Mouse (Mus musculus) kidney, embryonic 14.5 days (tissue): ENCODE results near the gene Bpifb2. TPM values are rescaled to one million over a fixed set of nuclear protein-coding genes. Genes with fewer than 3 reads are reported as not detected.
"Not testable (repeated sequence)": the region's sequence is repeated elsewhere in the genome, so short reads cannot be mapped to it uniquely, and the experiment has no call there.

Source experiments
- ATAC-seq: fragments of 200-750 bp; cut with Nextera tagmentation; 2 replicates; pipeline ENCODE4 v1.8.0; 2017; ENCODE audit warnings: moderate number of reproducible peaks, mild to moderate bottlenecking, moderate TSS enrichment, moderate library complexity; ENCODE audit not compliant: low FRiP score, low TSS enrichment
- H3K27ac ChIP-seq: fragments of 300-500 bp; sonication (generic); 2 replicates; pipeline ENCODE4 v1.5.1; 2014; ENCODE audit warnings: low read depth, mild to moderate bottlenecking, low read length, moderate library complexity, mixed read lengths
- H3K27me3 ChIP-seq: fragments of 300-500 bp; sonication (generic); 2 replicates; pipeline ENCODE4 v1.6.1; 2014; ENCODE audit warnings: mild to moderate bottlenecking, low read length; ENCODE audit not compliant: control insufficient read depth, insufficient read depth
- H3K36me3 ChIP-seq: fragments of 300-500 bp; sonication (generic); 2 replicates; pipeline ENCODE4 v1.6.1; 2014; ENCODE audit warnings: low read length, mixed read lengths; ENCODE audit not compliant: control insufficient read depth, insufficient read depth
- H3K4me1 ChIP-seq: fragments of 300-500 bp; sonication (generic); 2 replicates; pipeline ENCODE4 v1.6.1; 2014; ENCODE audit warnings: low read length, mixed read lengths; ENCODE audit not compliant: control insufficient read depth, insufficient read depth
- H3K4me2 ChIP-seq: fragments of 300-500 bp; sonication (generic); replicated peaks from 2 replicates; pipeline ENCODE4 v1.6.1; 2014; ENCODE audit warnings: low read depth, mild to moderate bottlenecking, low read length
- H3K4me3 ChIP-seq: fragments of 300-500 bp; sonication (generic); 2 replicates; pipeline ENCODE4 v1.5.1; 2014; ENCODE audit warnings: mild to moderate bottlenecking, low read length
- H3K9ac ChIP-seq: fragments of 300-500 bp; sonication (generic); 2 replicates; pipeline ENCODE4 v1.6.1; 2014; ENCODE audit warnings: low read depth, mild to moderate bottlenecking, low read length, moderate library complexity
- H3K9me3 ChIP-seq: fragments of 300-500 bp; sonication (generic); 2 replicates; pipeline ENCODE4 v1.6.1; 2016; ENCODE audit warnings: low read length; ENCODE audit not compliant: control insufficient read depth
- WGBS: fragments of 180-500 bp; shearing (Covaris S2); extraction: QIAGEN DNeasy Blood & Tissue Kit; methylation state at CpG from one replicate; pipeline ENCODE4 v1.1.7; 2014; 5-methylcytosine and 5-hydroxymethylcytosine counted together
- polyA plus RNA-seq: library from polyadenylated mRNA; unstranded; fragments of >200 nt; fragmentation: Nextera tagmentation; extraction: Ambion mirVana; gene quantifications from 2 replicates; pipeline ENCODE4 v1.2.1, GENCODE M21; 2014

Bpifb2 gene
- polyA plus RNA-seq: not detected in 2 replicates

- H3K9ac ChIP-seq: no peak within 1 kb of the TSS
- H3K4me2 ChIP-seq: no peak within 1 kb of the TSS
- no peak for ATAC-seq
- H3K9me3 ChIP-seq: no peaks in the 10 kb centered on the region
- no peaks in the 10 kb centered on the region for H3K36me3 ChIP-seq
- no peaks in the 10 kb centered on the region for H3K4me1 ChIP-seq
- WGBS: 71% methylated on average over 9 of the region's 9 CpGs
- no peak within 1 kb of the TSS for H3K4me3 ChIP-seq
- H3K27ac ChIP-seq: no peak within 1 kb of the TSS
- no peaks in the 10 kb centered on the region for H3K27me3 ChIP-seq
These were observed at the start of gene Bpifb2 for GRCm38 (mm10) chr2:153874745-153875144. Gene Bpifb2, plus strand, starts transcription at chr2:153875045.

GRCm38 (mm10) chr2:153825900-153826299 lies 48.9 kb upstream of the Bpifb2 start:
- H3K9me3 ChIP-seq, H3K27ac ChIP-seq, H3K9ac ChIP-seq, ATAC-seq, H3K27me3 ChIP-seq, H3K4me1 ChIP-seq, H3K4me2 ChIP-seq, H3K36me3 ChIP-seq, H3K4me3 ChIP-seq: not testable (repeated sequence)
- 76% methylated on average over 32 of the region's 32 CpGs for WGBS

- no peak for ATAC-seq
- H3K4me3 ChIP-seq: no peak overlapping the region
- no peaks in the 10 kb centered on the region for H3K36me3 ChIP-seq
- 69% methylated on average over 8 of the region's 8 CpGs for WGBS
- no peaks in the 10 kb centered on the region for H3K9me3 ChIP-seq
- no peak overlapping the region for H3K27ac ChIP-seq
- H3K4me1 ChIP-seq: no peaks in the 10 kb centered on the region
- H3K27me3 ChIP-seq: no peaks in the 10 kb centered on the region
- H3K4me2 ChIP-seq: no peak overlapping the region
- no peak overlapping the region for H3K9ac ChIP-seq
These were observed 47.5 kb upstream of the Bpifb2 start for GRCm38 (mm10) chr2:153827171-153827830.

GRCm38 (mm10) chr2:153828704-153829103 lies 46.1 kb upstream of the Bpifb2 start:
- no peaks in the 10 kb centered on the region for H3K9me3 ChIP-seq
- no peak for ATAC-seq
- no peak overlapping the region for H3K27ac ChIP-seq
- no peak overlapping the region for H3K4me2 ChIP-seq
- no peaks in the 10 kb centered on the region for H3K4me1 ChIP-seq
- H3K36me3 ChIP-seq: no peaks in the 10 kb centered on the region
- WGBS: 82% methylated on average over 7 of the region's 7 CpGs
- H3K27me3 ChIP-seq: no peaks in the 10 kb centered on the region
- no peak overlapping the region for H3K9ac ChIP-seq
- no peak overlapping the region for H3K4me3 ChIP-seq

- no peak for ATAC-seq
- no peaks in the 10 kb centered on the region for H3K4me1 ChIP-seq
- no peak overlapping the region for H3K4me3 ChIP-seq
- H3K9ac ChIP-seq: no peak overlapping the region
- WGBS: 86% methylated on average over 8 of the region's 8 CpGs
- H3K27me3 ChIP-seq: no peaks in the 10 kb centered on the region
- H3K9me3 ChIP-seq: no peaks in the 10 kb centered on the region
- no peaks in the 10 kb centered on the region for H3K36me3 ChIP-seq
- H3K4me2 ChIP-seq: no peak overlapping the region
- no peak overlapping the region for H3K27ac ChIP-seq
These were observed 41.6 kb upstream of the Bpifb2 start for GRCm38 (mm10) chr2:153833291-153833690.

- Histone ChIP-seq H3K4me2 (no peak overlapping the region), H3K4me1 (no peaks in the 10 kb centered on the region), H3K9me3 (no peaks in the 10 kb centered on the region), H3K27me3 (no peaks in the 10 kb centered on the region), H3K9ac (no peak overlapping the region), H3K27ac (no peak overlapping the region), H3K4me3 (no peak overlapping the region), H3K36me3 (no peaks in the 10 kb centered on the region)
- ATAC-seq: no peak
- 85% methylated on average over 8 of the region's 8 CpGs for WGBS
These were observed 32.0 kb upstream of the Bpifb2 start for GRCm38 (mm10) chr2:153842854-153843253.

- Histone ChIP-seq H3K36me3 (no peaks in the 10 kb centered on the region), H3K27ac (no peak overlapping the region), H3K9me3 (no peaks in the 10 kb centered on the region; the same call in 1 of the 2 replicates), H3K9ac (no peak overlapping the region), H3K27me3 (no peaks in the 10 kb centered on the region), H3K4me3 (no peak overlapping the region), H3K4me1 (no peaks in the 10 kb centered on the region), H3K4me2 (no peak overlapping the region)
- 68% methylated on average over 3 of the region's 3 CpGs for WGBS
- no peak for ATAC-seq
These were observed 26.5 kb upstream of the Bpifb2 start for GRCm38 (mm10) chr2:153848389-153848788.

GRCm38 (mm10) chr2:153850351-153851029 lies 24.4 kb upstream of the Bpifb2 start:
- Histone ChIP-seq H3K27me3 (no peaks in the 10 kb centered on the region), H3K27ac (no peak overlapping the region), H3K4me2 (no peak overlapping the region), H3K9me3 (no peaks in the 10 kb centered on the region; the same call in 1 of the 2 replicates), H3K4me1 (no peaks in the 10 kb centered on the region), H3K36me3 (no peaks in the 10 kb centered on the region), H3K4me3 (no peak overlapping the region), H3K9ac (no peak overlapping the region)
- no peak for ATAC-seq
- 85% methylated on average over 6 of the region's 6 CpGs for WGBS

- no peak for ATAC-seq
- no peak overlapping the region for H3K4me3 ChIP-seq
- no peak overlapping the region for H3K27ac ChIP-seq
- WGBS: 44% methylated on average over 4 of the region's 4 CpGs
- H3K9ac ChIP-seq: no peak overlapping the region
- H3K4me2 ChIP-seq: no peak overlapping the region
- no peaks in the 10 kb centered on the region for H3K4me1 ChIP-seq
- no peaks in the 10 kb centered on the region for H3K27me3 ChIP-seq
- no peaks in the 10 kb centered on the region; the same call in 1 of the 2 replicates for H3K9me3 ChIP-seq
- no peaks in the 10 kb centered on the region for H3K36me3 ChIP-seq
These were observed 23.9 kb upstream of the Bpifb2 start for GRCm38 (mm10) chr2:153851030-153851360.
